Mouse (Mus musculus) neutrophil, adult 5-6 weeks (primary cell): ENCODE data around the gene Oat. TPM values are rescaled to one million over a fixed set of nuclear protein-coding genes. Genes with fewer than 3 reads are reported as not detected.

ENCODE experiments used
- ATAC-seq: fragments of 151-379, 151-347 bp; 2 replicates; pipeline ENCODE4 v1.8.0; 2017; ENCODE audit warnings: mild to moderate bottlenecking, moderate TSS enrichment; ENCODE audit not compliant: insufficient number of reproducible peaks, poor library complexity, low FRiP score, severe bottlenecking; ENCODE audit errors: extremely low read depth
- total RNA-seq: library from RNA; stranded (forward); fragments of 200-1000 nt; gene quantifications from 2 replicates; pipeline ENCODE4 v1.2.3, GENCODE M21; 2017

The Oat gene
- total RNA-seq, result 73.4 and 79.7 TPM in 2 replicates

GRCm38 (mm10) chr7:132576116-132576650, at the start of gene Oat:
TSS of gene Oat (minus strand) at chr7:132576398.
- ATAC-seq, result peak; percentile 93

DNA sequence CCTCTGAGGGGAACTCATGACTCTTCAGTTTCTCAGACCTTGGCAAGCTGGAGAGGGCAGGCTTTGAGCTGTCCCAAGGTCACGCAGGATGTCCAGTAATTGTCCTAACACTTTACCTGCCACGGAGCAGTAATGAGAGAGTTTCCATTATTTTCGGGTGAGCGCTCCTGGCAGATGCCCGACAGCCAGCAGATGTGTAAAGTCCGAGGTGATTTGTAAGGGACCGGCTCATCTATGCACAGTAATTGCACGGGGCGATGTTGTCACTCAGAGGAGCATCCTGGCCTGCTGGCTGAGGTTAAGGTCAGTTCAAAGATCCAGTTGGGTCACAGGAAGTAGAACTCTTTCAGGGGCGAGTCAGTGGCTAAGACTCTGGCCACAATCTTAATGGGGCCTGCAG, 48.0 kb upstream of the Oat start:
- ATAC-seq, result no peak

GRCm38 (mm10) chr7:132619975-132620918, 44.0 kb upstream of the Oat start:
- no peak for ATAC-seq

DNA sequence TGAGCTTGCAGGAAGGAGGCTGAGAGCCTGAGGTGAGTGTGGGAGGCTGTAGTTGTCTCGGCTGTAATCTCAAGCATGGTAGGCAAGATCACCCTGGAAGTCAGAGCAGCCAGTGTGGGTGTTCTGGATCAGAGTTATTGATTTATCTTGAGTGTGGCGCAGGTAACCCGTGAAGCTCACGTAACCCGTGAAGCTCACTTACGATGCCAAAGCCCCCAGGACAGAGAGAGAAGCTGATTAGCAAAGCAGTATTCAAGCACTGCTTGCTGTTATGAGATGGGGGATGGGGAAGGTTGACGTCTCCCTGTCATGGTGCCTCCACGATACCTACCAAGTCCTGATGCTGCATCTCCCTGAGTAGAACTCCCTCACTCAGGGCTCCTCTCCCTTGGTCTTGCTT, 43.4 kb upstream of the Oat start:
- ATAC-seq, result no peak

- ATAC-seq, result no peak
Measured at GRCm38 (mm10) chr7:132617021-132617564, 40.9 kb upstream of the Oat start.

DNA sequence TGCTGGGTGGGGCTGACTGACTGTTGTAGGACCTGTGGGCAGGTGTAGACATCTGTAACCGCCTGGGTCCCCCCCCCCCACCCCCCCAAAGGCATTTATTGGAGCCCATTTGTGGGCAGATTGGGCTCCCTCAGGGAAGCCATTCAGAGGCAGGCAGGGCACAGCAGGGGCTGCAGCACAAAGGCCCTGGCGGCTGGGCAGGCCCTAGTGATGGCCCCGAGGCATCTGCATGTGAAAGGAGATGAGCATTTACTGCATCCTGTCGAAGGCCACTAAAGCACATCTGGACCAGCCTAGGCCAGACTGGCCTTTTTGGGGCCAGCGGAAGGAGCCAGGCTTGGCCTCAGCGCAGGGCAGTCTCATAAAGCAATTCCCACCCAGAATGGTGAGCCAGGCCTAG, 40.2 kb upstream of the Oat start:
- ATAC-seq, result no peak

GRCm38 (mm10) chr7:132615346-132615745, 39.1 kb upstream of the Oat start:
- no peak for ATAC-seq

- ATAC-seq, result no peak
Measured at GRCm38 (mm10) chr7:132611530-132611929, 35.3 kb upstream of the Oat start.

DNA sequence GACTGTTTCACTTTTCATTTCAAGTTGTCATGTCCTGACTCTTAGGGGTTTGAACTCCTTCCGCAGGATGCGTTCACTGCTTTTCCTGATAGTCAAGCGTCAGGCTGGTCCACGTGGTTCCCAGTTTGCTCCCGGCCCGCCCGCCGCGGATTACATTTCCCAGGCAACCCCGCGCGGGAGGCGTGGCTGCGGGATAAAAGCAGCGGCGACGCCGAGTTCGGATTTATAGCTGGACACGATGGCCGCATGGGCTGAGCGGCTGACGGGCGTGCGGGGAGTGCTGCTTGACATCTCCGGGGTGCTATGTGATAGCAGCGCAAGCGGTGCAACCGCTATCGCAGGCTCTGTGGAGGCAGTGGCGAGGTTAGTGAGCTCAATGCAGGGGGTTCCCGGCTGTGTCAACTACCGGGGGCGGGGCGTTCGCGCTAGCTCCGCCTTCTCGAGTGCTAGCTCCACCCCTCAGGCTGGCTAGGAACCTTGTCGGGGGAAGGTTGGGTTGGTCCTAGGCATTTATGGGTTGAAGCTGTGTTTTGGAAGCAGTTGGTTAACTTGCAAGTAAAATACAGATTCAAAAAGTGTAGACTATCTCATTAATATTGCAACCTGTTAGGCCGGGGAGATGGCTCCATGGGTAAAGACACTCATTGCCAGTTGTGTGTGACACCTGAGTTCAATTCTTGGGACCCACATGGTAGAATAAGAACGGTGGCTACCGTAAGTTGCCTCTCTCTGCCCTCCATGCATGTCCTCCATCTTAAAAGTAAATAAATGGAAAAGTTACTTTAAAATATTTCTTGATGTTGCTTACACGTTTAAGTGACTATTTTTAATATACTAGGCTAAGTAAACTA, 34.5 kb upstream of the Oat start, which contains the start of gene Lhpp:
Gene Lhpp (plus strand): TSS at position 171 of the 851 bp plus-strand sequence.
- ATAC-seq, result peak; percentile 87

DNA sequence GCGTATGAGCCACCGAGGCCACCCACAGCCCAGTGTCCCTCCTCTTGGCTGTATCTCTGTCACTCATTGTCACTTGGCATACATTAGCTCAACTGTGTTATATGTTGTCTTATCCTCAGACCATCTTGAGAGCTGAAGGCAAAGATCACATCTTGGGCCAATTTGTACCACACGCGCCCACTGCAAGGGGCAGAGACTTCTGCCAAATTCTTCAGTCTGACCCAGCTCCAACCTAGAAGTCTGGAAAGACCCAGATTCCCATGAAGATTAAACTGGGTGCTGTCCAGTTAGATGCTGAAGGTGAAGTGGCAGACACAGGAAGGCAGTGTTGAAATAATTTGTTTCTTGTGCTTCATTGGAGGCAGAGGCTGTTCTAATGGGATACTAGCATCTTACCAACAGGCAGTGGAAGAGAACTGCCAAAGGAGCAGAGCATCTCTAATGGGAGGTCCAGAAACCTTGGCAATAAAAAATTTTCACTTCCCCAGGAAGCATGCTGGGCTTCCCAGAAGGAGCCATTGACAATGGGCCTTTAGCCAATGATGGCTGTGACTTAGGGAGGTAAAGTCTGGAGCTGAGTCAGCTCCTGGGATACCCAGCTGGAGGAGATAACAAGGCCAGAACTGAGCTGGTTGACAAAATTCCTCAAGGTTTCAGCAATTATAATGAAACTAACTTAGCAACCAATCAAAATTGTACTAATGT, 32.3 kb upstream of the Oat start:
- ATAC-seq, result no peak

GRCm38 (mm10) chr7:132605689-132606088, 29.5 kb upstream of the Oat start:
- no peak for ATAC-seq

DNA sequence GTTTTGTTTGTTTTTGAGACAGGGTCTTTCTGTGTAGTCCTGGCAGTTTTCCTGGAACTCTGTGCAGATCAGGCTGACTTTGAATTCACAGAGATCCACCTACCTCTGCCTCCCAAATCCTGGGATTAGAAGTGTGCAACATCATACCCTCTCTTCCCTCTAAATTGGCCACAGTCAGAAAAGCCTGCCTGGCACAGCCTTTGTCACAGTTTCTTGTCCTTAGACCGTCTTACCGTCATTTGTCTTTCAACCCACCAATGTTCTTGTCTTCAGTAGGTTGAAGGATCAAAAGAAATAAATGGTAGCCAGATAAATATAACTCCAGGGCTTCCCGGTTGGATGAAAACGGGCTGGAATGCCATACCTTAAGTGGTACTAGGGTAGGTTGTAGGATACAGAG, 28.5 kb upstream of the Oat start:
- ATAC-seq, result no peak

DNA sequence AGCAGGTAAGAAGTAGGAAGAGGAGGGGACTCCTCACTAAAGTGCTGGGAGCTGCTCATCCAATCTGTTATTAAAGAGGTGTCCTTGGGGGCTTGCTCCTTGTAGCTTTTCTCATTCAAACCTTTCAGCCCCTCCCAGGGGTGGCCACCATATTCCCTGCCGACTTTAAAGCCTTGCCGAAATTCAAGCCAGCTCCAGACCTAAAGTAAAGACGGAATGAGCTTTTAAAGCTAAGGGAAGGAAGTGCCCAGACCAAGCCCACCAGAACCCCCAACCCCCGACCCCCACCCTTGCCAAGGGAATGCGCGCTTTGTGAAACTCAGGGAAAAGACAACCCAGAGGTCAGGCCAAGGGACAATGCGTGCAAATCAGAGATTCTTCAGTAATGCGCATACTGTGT, 24.7 kb upstream of the Oat start:
- ATAC-seq, result no peak

- no peak for ATAC-seq
Measured at GRCm38 (mm10) chr7:132600026-132600425, 23.8 kb upstream of the Oat start.

DNA sequence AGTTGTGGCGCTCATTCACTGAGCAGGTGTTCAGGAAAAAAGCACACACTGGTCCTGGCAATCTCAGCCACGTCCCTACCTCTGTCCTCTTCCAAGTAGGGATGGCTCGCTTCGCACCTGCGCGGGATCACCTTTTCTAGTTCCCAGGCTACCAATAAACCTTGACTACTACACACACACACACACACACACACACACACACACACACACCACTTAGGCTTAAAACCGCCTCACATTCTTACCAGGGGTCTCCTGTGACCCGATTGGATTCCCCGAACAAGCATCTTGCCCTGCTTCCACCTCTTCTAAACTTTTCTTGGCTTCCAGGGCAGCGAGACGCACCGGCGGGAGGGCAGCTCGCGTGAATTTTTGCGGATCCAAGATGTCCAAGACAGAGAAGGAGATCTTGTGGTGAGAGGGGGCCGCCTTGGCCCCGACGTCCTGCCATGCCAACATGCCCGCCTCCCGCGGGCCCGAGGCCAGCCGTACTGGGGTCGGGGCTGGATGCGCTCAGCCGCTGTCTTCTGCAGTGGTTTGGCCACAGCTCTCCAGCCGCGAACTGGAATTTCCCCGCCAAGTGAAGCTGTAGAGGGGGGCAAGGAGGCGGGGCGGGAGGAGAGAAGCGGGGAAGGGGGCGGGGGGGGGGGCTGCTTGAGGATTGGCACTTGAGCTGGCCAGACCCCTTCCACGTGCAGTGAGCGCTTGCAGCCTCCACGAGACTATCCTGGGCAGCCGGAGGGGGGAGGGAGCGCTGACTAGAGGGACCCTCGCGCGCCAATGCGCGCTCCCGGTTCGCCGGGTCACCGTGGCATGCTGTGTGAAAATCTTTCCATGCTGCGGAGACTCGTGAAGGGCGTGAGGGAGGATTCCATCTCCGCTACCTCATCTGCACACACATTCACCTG, 23.1 kb upstream of the Oat start, which contains the start of gene Nkx1-2:
Gene Nkx1-2 (minus strand): TSS at position 567 of the 905 bp plus-strand sequence.
- no peak for ATAC-seq

DNA sequence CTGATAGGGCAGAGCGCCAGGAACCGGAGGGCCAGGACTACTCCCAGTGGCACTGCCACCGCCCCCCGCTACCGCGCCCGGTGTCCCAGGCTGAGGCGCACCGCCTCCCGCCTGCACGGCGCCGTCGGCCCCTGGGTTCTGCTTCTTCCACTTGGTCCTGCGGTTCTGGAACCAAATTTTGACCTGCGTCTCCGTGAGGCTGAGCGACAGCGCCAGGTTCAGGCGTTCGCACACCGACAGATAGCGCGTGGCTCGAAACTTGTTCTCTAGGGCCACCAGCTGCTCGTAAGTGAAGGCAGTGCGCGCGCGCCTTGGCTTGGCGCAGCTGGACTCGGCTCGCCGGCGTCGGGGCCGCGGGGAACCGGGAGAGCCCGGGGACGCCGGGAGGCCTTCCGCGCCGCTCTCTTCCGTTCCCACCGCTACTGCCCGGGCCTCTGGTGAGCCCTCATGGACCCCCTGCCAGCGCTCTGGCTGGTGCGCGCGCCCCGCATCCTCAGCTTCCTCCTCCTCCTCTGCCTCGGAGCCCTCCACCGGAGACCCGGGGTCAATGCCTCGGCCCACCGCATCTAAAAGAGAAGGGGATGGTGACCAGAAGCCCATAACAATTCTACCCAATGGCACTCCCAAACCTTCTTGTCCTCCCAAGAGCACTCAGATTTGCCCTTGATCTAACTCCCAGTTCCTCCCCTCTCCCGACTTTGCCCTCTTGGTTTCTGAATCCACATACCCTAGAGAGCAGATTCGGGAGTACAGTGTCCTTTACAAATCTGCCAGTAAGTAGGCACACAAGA, 21.2 kb upstream of the Oat start:
- no peak for ATAC-seq
